Comparison of ENCODE assay signal across 18 mouse cellular contexts in genomic region chr19:41323125-41323524, GRCm38 (mm10). TPM values are rescaled to one million over a fixed set of nuclear protein-coding genes. Genes with fewer than 3 reads are reported as not detected.
A peak's percentile ranks its signal among the peaks of the same experiment; 100 is the strongest.
DNase-seq lines count a peak whose midpoint lies in the region; ATAC-seq and TF ChIP-seq lines count a peak whose summit lies in the region.
"Had no signal": no experiment of that assay in that cellular context is flagged by ENCODE, and none has a peak within 500 bp of the region (broad histone marks: within the 10 kb centered on the region; RNA-seq: fewer than 3 reads in every experiment).

No protein-coding gene starts in this region.

- peak; percentile 88 for DNase-seq in lung, postnatal 0 days (ENCODE audit: low spot score)
- peak; percentile 76 for DNase-seq in lung, postnatal 36 days
- no peak for DNase-seq in layer of hippocampus, postnatal 25 days (ENCODE audit: extremely low spot score in 1 of 2, low spot score in 1 of 2)
- DNase-seq in heart, postnatal 14 days = no peak
- DNase-seq in ovary, postnatal 36 days (ENCODE audit: low spot score) = no peak
- DNase-seq: adrenal gland, adult 8-10 months; cerebellum, adult 11-12 months; cerebellum, adult 9-10 months; cerebellum, postnatal 25 days; gastrocnemius, postnatal 10 days; heart, adult 18-20 months had no signal

- peak; percentile 37 for ATAC-seq in CD4-positive, CD25-positive, alpha-beta regulatory T cell, adult 4 months
- peak; percentile 92 for ATAC-seq in lung, postnatal 0 days
- ATAC-seq: forebrain, embryonic 15.5 days had no signal

- no peaks in the 10 kb centered on the region for H3K9me3 ChIP-seq in lung, postnatal 0 days (ENCODE audit: low read length)
- H3K9me3 ChIP-seq: embryonic facial prominence, embryonic 12.5 days; forebrain, embryonic 15.5 days; heart, embryonic 15.5 days; hindbrain, embryonic 15.5 days had no signal

- intact Hi-C loops in heart, postnatal 14 days (cut with DNase I) = no loop called here

- no peak overlapping the region for H3K4me2 ChIP-seq in lung, postnatal 0 days (replicated peaks; ENCODE audit: low read depth, low read length)
- H3K4me2 ChIP-seq: embryonic facial prominence, embryonic 12.5 days; forebrain, embryonic 15.5 days; heart, embryonic 11.5 days; heart, embryonic 15.5 days; hindbrain, embryonic 15.5 days had no signal

- no peak overlapping the region for H3K4me3 ChIP-seq in bone marrow macrophage, adult 2 months (ENCODE audit: insufficient read depth, low read length)
- H3K4me3 ChIP-seq in lung, postnatal 0 days (ENCODE audit: low read depth, low read length) = no peak overlapping the region
- H3K4me3 ChIP-seq: embryonic facial prominence, embryonic 12.5 days; forebrain, embryonic 15.5 days; heart, embryonic 15.5 days; hindbrain, embryonic 15.5 days had no signal

- peak overlapping the region; percentile 97 for H3K27ac ChIP-seq in bone marrow macrophage, adult 2 months (ENCODE audit: insufficient read depth, low read depth, low read length)
- 0 out of 2 replicates have a peak overlapping the region, but pooled peaks have one; percentile 43 for H3K27ac ChIP-seq in lung, postnatal 0 days (ENCODE audit: low read length)
- H3K27ac ChIP-seq: embryonic facial prominence, embryonic 12.5 days; forebrain, embryonic 15.5 days; heart, embryonic 15.5 days; hindbrain, embryonic 15.5 days had no signal

- peaks cover 62% of the 10 kb centered on the region for H3K4me1 ChIP-seq in bone marrow macrophage, adult 2 months (ENCODE audit: control insufficient read depth, insufficient read depth, low read length)
- H3K4me1 ChIP-seq in lung, postnatal 0 days (ENCODE audit: insufficient read depth, low read depth, low read length) = peaks cover 4% of the 10 kb centered on the region; the same call in 1 of the 2 replicates
- H3K4me1 ChIP-seq: embryonic facial prominence, embryonic 12.5 days; forebrain, embryonic 15.5 days; heart, embryonic 15.5 days; hindbrain, embryonic 15.5 days had no signal

- H3K9ac ChIP-seq in lung, postnatal 0 days (replicated peaks; ENCODE audit: low read depth) = no peak overlapping the region
- H3K9ac ChIP-seq: embryonic facial prominence, embryonic 12.5 days; forebrain, embryonic 15.5 days; heart, embryonic 15.5 days; hindbrain, embryonic 15.5 days had no signal

- TF ChIP-seq POLR2A in bone marrow macrophage, adult 2 months (IDR thresholded peaks at IDR 0.05; ENCODE audit: borderline replicate concordance, low read depth, low read length) = no peak

- WGBS in lung, postnatal 0 days = 34% methylated on average over 4 of the region's 4 CpGs

- peak; percentile 86 for TF ChIP-seq EP300 in lung, postnatal 0 days (IDR thresholded peaks at IDR 0.05)

- no peak for TF ChIP-seq CTCF in bone marrow macrophage, adult 2 months (IDR thresholded peaks at IDR 0.05; ENCODE audit: low read depth, low read length)
- TF ChIP-seq CTCF in lung, postnatal 0 days (IDR thresholded peaks at IDR 0.05) = no peak

- H3K27me3 ChIP-seq in lung, postnatal 0 days (replicated peaks; ENCODE audit: insufficient read depth, low read length) = no peaks in the 10 kb centered on the region
- H3K27me3 ChIP-seq: embryonic facial prominence, embryonic 12.5 days; forebrain, embryonic 15.5 days; hindbrain, embryonic 15.5 days had no signal

- no peaks in the 10 kb centered on the region for H3K36me3 ChIP-seq in lung, postnatal 0 days (ENCODE audit: insufficient read depth, low read length)
- H3K36me3 ChIP-seq: embryonic facial prominence, embryonic 12.5 days; forebrain, embryonic 15.5 days; heart, embryonic 15.5 days; hindbrain, embryonic 15.5 days had no signal

RNA-seq across cellular contexts. Expression of gene Tm9sf3, which starts 59.3 kb away (rescaled TPM):
- polyA plus RNA-seq in CD4-positive, CD25-positive, alpha-beta regulatory T cell, adult 4 months (2017; shearing (Covaris generic)) = 10 to 100 TPM; 14.2 to 34.8 TPM
- 144 and 151 TPM in 2 replicates for polyA plus RNA-seq in bone marrow macrophage, adult 2 months (2012; ENCODE audit: insufficient read depth, insufficient read length, missing spikeins)
- 93.7 and 109 TPM in 2 replicates for polyA plus RNA-seq in lung, postnatal 0 days (2015; fragmentation: Nextera tagmentation; extraction: Ambion mirVana)
- 100 to 1,000 TPM; 120 to 125 TPM for total RNA-seq in layer of hippocampus, postnatal 25 days (2021)
- 10 to 100 TPM; 88.2 to 90.8 TPM for total RNA-seq in heart, postnatal 14 days (2021)

Comparison
In these comparisons a context has a peak if more than half of its experiments do, and no peak if none do; other contexts are left out.
1. DNase-seq: peak in lung, postnatal 0 days (single experiment) and lung, postnatal 36 days (single experiment); none in layer of hippocampus, postnatal 25 days (0 of 2), heart, postnatal 14 days (0 of 2) and ovary, postnatal 36 days (single experiment).